Mouse (Mus musculus) testis, adult 2 months (tissue): Measurements from ENCODE around the gene Gpc6.

Experiments used
- CTCF ChIP-seq: fragments of 200-500 bp; IDR thresholded peaks from 2 replicates; pipeline ENCODE4 v1.5.1; 2012; ENCODE audit warnings: low read depth, mild to moderate bottlenecking, inconsistent platforms, low read length, moderate library complexity; ENCODE audit not compliant: control insufficient read depth, insufficient read depth, insufficient replicate concordance
- POLR2A ChIP-seq: fragments of 200-500 bp; IDR thresholded peaks from 2 replicates; pipeline ENCODE4 v1.6.1; 2012; ENCODE audit warnings: low read depth, mild to moderate bottlenecking, inconsistent platforms, low read length, moderate library complexity; ENCODE audit not compliant: control insufficient read depth

DNA sequence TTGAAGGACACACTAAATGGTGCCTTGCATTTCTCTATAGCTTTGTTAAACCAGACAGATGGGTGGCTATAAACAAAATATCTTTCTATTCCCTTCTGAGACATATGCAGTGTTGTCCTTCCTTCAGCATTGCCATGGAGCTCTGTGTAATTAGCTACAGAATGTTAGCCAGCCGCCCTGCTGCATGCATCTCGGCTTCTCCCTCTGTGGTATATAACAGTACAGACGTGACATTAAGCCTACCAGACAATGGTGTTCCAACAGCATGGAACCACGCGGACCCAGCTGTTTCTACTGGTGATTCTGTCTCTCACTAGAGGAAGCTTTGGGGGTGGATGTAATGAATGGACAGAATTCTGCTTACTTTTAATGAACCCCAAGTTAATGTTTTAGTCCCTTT lies 115.9 kb downstream of the Gpc6 start:
- TF ChIP-seq CTCF (no peak), POLR2A (no peak)
